Mouse (Mus musculus) G1E (cell line): ENCODE measurements around the gene Podn. TPM values are rescaled to one million over a fixed set of nuclear protein-coding genes. Genes with fewer than 3 reads are reported as not detected.
A peak's percentile ranks its signal among the peaks of the same experiment; 100 is the strongest.

Source experiments
- ATAC-seq: 2 replicates; pipeline ENCODE4 v1.8.0; 2016; ENCODE audit warnings: mild to moderate bottlenecking; ENCODE audit not compliant: insufficient number of reproducible peaks, poor library complexity, low FRiP score, severe bottlenecking; ENCODE audit errors: extremely low read depth
- DNase-seq: peaks from one replicate; pipeline ENCODE4 v3.0.0; 2012; ENCODE audit warnings: low spot score
- H3K27me3 ChIP-seq: 2 replicates; pipeline ENCODE4 v1.6.1; 2012; ENCODE audit warnings: mild to moderate bottlenecking, low read length, inconsistent platforms; ENCODE audit not compliant: insufficient read depth
- H3K36me3 ChIP-seq: replicated peaks from 2 replicates; pipeline ENCODE3; 2012; ENCODE audit warnings: mild to moderate bottlenecking, inconsistent platforms
- H3K4me1 ChIP-seq: 2 replicates; pipeline ENCODE4 v1.6.1; 2012; ENCODE audit warnings: low read depth, low read length, inconsistent platforms, mixed read lengths; ENCODE audit not compliant: insufficient read depth
- H3K4me3 ChIP-seq: 2 replicates; pipeline ENCODE4 v1.5.1; 2012; ENCODE audit warnings: low read depth, mild to moderate bottlenecking, inconsistent platforms, low read length, moderate library complexity, mixed read lengths
- H3K9me3 ChIP-seq: replicated peaks from 2 replicates; pipeline ENCODE4 v1.6.1; 2012; ENCODE audit warnings: inconsistent platforms
- CTCF ChIP-seq: IDR thresholded peaks from 2 replicates; pipeline ENCODE4 v1.5.1; 2012; ENCODE audit warnings: low read depth, low read length, inconsistent platforms, mixed read lengths
- GATA1 ChIP-seq: IDR thresholded peaks from 2 replicates; pipeline ENCODE4 v1.6.1; 2012; ENCODE audit warnings: borderline replicate concordance, low read length, inconsistent platforms, mixed read lengths
- GATA2 ChIP-seq: IDR thresholded peaks from 2 replicates; pipeline ENCODE4 v1.6.1; 2012; ENCODE audit warnings: low read depth, low read length, inconsistent platforms, borderline replicate concordance
- POLR2AphosphoS5 ChIP-seq: IDR thresholded peaks from 2 replicates; pipeline ENCODE4 v1.6.1; 2012; ENCODE audit warnings: low read depth, low read length, inconsistent platforms; ENCODE audit not compliant: insufficient replicate concordance
- TAL1 ChIP-seq: conservative IDR thresholded peaks from 2 replicates; pipeline ENCODE4 v1.6.1; 2012; ENCODE audit warnings: low read depth, low read length, inconsistent platforms, mixed read lengths
- polyA plus RNA-seq: library from polyadenylated mRNA; stranded (reverse); fragments of >175 nt; gene quantifications from 2 replicates; pipeline ENCODE4 v1.2.3, GENCODE M21; 2012
- total RNA-seq, 2 experiments: library from RNA; stranded (forward) in 1 of 2; stranded (reverse) in 1 of 2; fragments of 200-1000 nt in 1 of 2; fragments of >200 nt in 1 of 2; fragmentation: Nextera tagmentation in 1 of 2; gene quantifications; 2 replicates each; pipeline ENCODE4 v1.2.3; 2014 to 2017

Gene Podn
- total and polyA plus RNA-seq, 3 experiments = not detected

DNA sequence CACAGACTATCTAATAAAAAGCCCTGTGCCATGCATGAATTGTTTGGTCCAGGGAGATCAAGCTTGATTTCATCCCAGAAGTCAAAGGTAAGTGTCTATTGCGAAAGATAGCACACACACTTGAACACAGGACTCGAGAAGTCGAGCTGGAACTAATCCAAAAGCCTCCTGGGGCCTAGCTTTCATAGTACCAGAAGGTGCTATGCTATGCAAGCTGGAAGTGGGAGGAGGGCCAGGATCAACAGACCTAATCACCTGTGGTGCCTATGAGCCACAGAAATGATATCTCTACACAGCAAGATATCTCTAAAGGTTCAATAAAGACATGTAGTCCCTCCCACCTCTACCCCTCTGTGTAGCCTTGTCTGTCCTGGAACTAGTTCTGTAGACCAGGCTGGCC is 24.2 kb downstream of the Podn start:
- no peaks in the 10 kb centered on the region for H3K27me3 ChIP-seq
- TF ChIP-seq CTCF (no peak), TAL1 (no peak), GATA2 (no peak), GATA1 (no peak), POLR2AphosphoS5 (no peak)
- DNase-seq (no peak), ATAC-seq (no peak)
- H3K36me3 ChIP-seq = peaks cover 29% of the 10 kb centered on the region
- H3K9me3 ChIP-seq = no peaks in the 10 kb centered on the region
- no peak overlapping the region for H3K4me3 ChIP-seq
- peaks cover 22% of the 10 kb centered on the region for H3K4me1 ChIP-seq

DNA sequence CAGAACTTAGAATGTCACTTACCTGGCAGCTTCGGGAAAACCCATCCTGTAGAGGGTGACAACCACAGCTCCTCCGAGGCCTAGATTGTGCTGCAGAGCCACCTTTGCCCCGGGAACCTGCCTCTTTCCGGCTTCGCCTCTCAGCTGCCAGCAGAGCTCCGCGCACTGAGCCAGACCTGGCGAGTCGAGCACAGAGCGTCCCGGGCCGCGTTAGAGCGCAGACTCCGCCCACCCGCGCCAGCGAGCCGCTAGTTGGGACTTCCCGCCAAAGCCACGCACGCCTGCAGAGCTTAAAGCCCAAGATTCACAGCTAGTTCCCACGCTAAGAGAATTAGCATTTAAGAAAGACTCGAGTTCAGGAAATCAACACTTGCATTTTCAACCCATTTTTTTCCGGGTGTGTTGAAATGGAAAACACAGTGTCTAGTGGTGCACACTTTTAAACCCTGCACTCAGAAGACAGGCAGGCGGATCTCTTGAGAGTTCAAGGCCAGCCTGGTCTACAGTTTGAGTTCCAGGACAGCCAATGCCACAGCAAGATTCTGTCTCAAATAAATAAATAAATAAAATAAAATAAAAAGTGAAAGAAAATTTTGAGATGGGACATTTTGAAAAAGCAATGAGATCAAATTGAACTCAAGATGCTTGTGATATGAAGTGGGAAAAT is 24.9 kb downstream of the Podn start:
- Histone ChIP-seq H3K4me3 (peak overlapping the region; percentile 71), H3K27me3 (no peaks in the 10 kb centered on the region), H3K4me1 (peaks cover 22% of the 10 kb centered on the region), H3K9me3 (no peaks in the 10 kb centered on the region), H3K36me3 (peaks cover 34% of the 10 kb centered on the region)
- DNase-seq = peak; percentile 87
- no peak for TF ChIP-seq GATA2
- no peak for TF ChIP-seq GATA1
- no peak for TF ChIP-seq POLR2AphosphoS5
- no peak for TF ChIP-seq CTCF
- TF ChIP-seq TAL1 = no peak
- ATAC-seq = peak; percentile 91

DNA sequence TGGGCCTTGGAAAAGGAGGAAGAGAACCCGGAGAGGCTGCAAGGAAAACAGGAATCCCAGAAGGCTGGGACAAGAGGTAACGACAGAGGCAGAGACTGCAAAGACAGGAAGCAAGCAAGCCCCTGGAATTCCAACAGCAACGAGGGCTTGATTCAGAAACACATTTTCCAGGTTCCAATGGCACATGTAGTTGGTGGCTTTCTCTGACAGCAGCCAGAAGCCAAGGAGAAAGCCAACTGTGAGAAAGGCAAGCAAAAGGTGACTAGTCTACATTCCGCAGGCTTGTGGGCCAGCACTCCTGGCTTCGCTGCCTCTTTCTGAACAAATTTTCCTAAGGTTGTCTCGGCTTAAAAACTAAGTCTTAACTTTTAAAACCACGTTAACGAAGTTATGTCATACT is 25.5 kb downstream of the Podn start:
- Histone ChIP-seq H3K4me3 (peak overlapping the region; percentile 71), H3K9me3 (no peaks in the 10 kb centered on the region), H3K27me3 (no peaks in the 10 kb centered on the region), H3K36me3 (peaks cover 39% of the 10 kb centered on the region), H3K4me1 (peaks cover 22% of the 10 kb centered on the region)
- ATAC-seq (no peak), DNase-seq (no peak)
- no peak for TF ChIP-seq POLR2AphosphoS5
- no peak for TF ChIP-seq GATA2
- no peak for TF ChIP-seq GATA1
- TF ChIP-seq TAL1 = no peak
- no peak for TF ChIP-seq CTCF

DNA sequence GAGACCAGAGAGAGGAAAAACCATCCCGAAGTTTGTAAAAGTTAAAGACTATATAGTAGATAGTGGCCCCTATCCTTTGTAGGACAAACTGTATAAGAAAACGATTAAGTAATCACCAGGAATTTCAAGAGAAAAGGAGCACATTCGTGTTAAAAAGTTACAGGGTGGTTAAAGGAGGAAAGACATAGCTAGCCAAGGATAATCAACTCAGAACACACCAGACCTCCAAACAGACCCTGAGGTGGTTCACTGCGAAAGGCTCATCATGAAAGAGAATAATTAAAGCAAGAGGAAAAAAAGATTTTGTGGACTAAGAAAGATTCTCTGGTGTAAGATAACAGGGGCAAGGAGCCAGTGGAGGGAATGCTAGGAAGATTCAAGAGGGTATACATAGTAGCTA is 26.0 kb downstream of the Podn start:
- peak overlapping the region; percentile 71 for H3K4me3 ChIP-seq
- DNase-seq (no peak), ATAC-seq (no peak)
- H3K4me1 ChIP-seq = peaks cover 22% of the 10 kb centered on the region
- no peaks in the 10 kb centered on the region for H3K27me3 ChIP-seq
- no peak for TF ChIP-seq TAL1
- no peak for TF ChIP-seq GATA2
- no peak for TF ChIP-seq GATA1
- no peak for TF ChIP-seq POLR2AphosphoS5
- TF ChIP-seq CTCF = no peak
- H3K36me3 ChIP-seq = peaks cover 44% of the 10 kb centered on the region
- no peaks in the 10 kb centered on the region for H3K9me3 ChIP-seq

DNA sequence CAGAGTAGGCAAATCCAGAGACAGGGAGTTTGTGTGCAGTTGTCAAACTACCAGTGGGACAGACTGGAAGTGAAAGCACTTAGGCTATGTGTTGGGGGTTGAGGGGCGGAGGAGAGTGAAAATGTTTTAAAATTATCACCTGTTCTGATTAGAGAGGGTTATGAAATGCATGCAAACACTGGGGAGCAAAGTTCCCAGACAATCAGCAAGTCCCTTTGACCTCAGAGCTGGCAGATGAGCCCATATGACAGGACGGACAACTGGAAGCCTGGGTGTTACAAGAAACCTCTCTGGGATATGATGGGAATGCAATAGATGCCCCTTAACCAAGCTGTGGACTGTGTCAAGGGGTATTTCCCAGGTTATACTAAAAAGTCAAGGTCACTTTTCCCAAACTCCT is 28.2 kb downstream of the Podn start:
- TF ChIP-seq GATA2 = no peak
- TF ChIP-seq POLR2AphosphoS5 = no peak
- TF ChIP-seq CTCF = no peak
- no peak for TF ChIP-seq GATA1
- no peak for TF ChIP-seq TAL1
- no peak overlapping the region for H3K4me3 ChIP-seq
- ATAC-seq (no peak), DNase-seq (no peak)
- peaks cover 24% of the 10 kb centered on the region for H3K4me1 ChIP-seq
- no peaks in the 10 kb centered on the region for H3K9me3 ChIP-seq
- H3K36me3 ChIP-seq = peaks cover 58% of the 10 kb centered on the region
- no peaks in the 10 kb centered on the region for H3K27me3 ChIP-seq

DNA sequence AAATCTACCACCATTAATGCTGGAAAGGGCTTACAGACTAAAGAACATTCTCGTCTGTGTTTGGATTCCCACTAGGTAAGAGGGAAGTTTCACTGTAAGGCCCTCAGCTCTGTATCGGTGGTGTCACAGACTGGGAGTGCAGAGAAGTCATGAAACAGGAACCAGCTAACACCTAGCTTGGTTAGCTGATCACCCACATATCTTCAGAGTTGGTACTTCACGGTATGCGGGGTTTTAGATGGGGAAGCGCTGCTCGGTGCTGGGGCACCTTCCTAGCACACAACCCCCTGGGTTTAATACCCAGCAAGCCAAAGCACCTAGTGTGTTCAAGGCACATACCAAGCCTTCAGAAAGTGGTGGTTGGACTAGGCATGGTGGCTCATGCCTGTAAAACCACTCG is 29.0 kb downstream of the Podn start:
- no peaks in the 10 kb centered on the region for H3K27me3 ChIP-seq
- peaks cover 23% of the 10 kb centered on the region for H3K4me1 ChIP-seq
- no peak for TF ChIP-seq GATA1
- TF ChIP-seq GATA2 = no peak
- no peak for TF ChIP-seq CTCF
- TF ChIP-seq POLR2AphosphoS5 = no peak
- TF ChIP-seq TAL1 = no peak
- no peak for DNase-seq
- no peak for ATAC-seq
- peaks cover 64% of the 10 kb centered on the region for H3K36me3 ChIP-seq
- no peak overlapping the region for H3K4me3 ChIP-seq
- no peaks in the 10 kb centered on the region for H3K9me3 ChIP-seq

DNA sequence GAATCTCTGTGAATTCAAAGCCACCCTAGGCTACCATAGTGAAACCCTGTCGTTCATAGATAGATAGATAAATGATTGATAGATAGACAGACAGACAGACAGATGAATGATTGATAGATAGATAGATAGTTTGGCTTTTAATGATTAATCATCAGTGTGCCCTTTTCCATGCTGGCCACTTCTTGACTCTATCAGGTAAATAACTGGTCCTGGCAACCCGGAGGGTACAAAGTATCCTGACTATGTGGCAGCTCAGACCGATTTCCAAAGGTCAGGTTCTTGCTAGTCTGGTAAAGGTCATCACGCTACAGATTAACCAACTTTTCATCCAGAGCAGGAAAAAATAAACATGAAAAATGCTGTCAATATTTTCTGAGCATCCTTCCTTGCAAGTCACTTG is 29.7 kb downstream of the Podn start:
- Histone ChIP-seq H3K27me3 (no peaks in the 10 kb centered on the region), H3K4me1 (peaks cover 20% of the 10 kb centered on the region), H3K9me3 (no peaks in the 10 kb centered on the region), H3K36me3 (peaks cover 65% of the 10 kb centered on the region), H3K4me3 (no peak overlapping the region)
- ATAC-seq (no peak), DNase-seq (no peak)
- TF ChIP-seq POLR2AphosphoS5 (no peak), TAL1 (no peak), GATA2 (no peak), GATA1 (no peak), CTCF (no peak)
